Mouse (Mus musculus) retina, adult 2 months (tissue): ENCODE measurements around the gene Zfp966.
"Not testable (repeated sequence)": the region's sequence is repeated elsewhere in the genome, so short reads cannot be mapped to it uniquely, and the experiment has no call there.

Experiments used
- DNase-seq: peaks from one replicate; pipeline ENCODE4 v3.0.0-alpha.2; 2012; ENCODE audit warnings: low read depth, low spot score

Zfp966 gene

GRCm38 (mm10) chr2:175931000-175931399, at the start of gene Zfp966:
Gene Zfp966 (minus strand): TSS chr2:175931100.
- not testable (repeated sequence) for DNase-seq

DNA sequence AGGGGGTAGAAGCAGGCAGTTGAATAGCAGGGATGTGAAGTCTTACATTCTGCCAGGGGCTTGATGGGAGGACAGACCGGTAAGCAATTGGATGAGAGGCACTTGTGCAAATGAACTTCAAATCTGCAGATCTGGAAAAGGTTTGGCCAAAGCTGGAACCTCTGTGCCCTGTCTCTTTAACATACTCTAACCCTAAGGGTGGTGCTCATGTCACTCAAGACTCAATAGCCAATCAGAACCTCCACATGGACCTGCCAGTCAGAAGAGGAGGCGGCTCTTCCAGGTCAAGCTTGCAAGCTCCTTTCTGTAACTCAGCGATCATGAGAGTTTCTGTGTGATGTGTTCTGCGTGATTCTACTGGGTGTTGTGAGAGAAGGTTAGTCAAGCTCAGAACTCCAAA, 34.1 kb upstream of the Zfp966 start, which contains the start of gene Gm2026:
Gene Gm2026 (plus strand): TSS at position 301 of the 400 bp plus-strand sequence.
- not testable (repeated sequence) for DNase-seq

- not testable (repeated sequence) for DNase-seq
Observed at GRCm38 (mm10) chr2:175869024-175869423, 61.9 kb downstream of the Zfp966 start, which contains the start of gene Gm6710. Gene Gm6710 (plus strand): TSS chr2:175869219.
